Mouse (Mus musculus): ENCODE results near the gene Adamts9. TPM values are rescaled to one million over a fixed set of nuclear protein-coding genes. Genes with fewer than 3 reads are reported as not detected.

Gene Adamts9
- polyA plus RNA-seq, 1 experiment: 1.4 TPM

DNA sequence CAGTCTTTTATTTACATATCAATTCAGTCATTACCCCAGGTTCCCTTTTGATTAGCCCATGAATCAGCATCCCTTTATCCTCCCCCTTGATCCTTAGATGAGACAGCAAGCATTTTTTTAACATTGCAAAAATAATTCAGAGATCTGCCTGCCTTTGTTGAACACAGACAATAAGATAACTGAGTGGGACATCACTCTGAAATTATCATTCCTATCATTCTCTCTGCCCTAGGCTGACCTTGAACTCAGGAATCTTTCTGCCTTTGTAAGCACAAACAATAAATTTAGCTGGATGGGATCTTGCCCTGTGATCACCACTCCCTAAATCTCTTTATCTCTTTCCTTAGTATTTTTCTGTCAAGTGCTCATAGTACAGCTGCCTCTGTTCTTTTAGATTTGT, 209.6 kb downstream of the Adamts9 start:
- TF ChIP-seq CTCF (IDR thresholded peaks at IDR 0.05; ENCODE audit: control insufficient read depth, insufficient read depth, low read length) (no peak), POLR2A (IDR thresholded peaks at IDR 0.05; ENCODE audit: borderline replicate concordance, control insufficient read depth, low read depth, low read length) (no peak)
- Histone ChIP-seq H3K27ac (ENCODE audit: control insufficient read depth, insufficient read depth, low read depth, low read length, poor library complexity) (no peak overlapping the region), H3K4me3 (replicated peaks; ENCODE audit: control insufficient read depth, low read depth, low read length) (no peak overlapping the region), H3K4me1 (ENCODE audit: control insufficient read depth, insufficient read depth, low read length) (no peaks in the 10 kb centered on the region)

- TF ChIP-seq POLR2A (IDR thresholded peaks at IDR 0.05; ENCODE audit: borderline replicate concordance, control insufficient read depth, low read depth, low read length) (no peak), CTCF (IDR thresholded peaks at IDR 0.05; ENCODE audit: control insufficient read depth, insufficient read depth, low read length) (no peak)
- no peak overlapping the region for H3K27ac ChIP-seq (ENCODE audit: control insufficient read depth, insufficient read depth, low read depth, low read length, poor library complexity)
- no peak overlapping the region for H3K4me3 ChIP-seq (replicated peaks; ENCODE audit: control insufficient read depth, low read depth, low read length)
- no peaks in the 10 kb centered on the region for H3K4me1 ChIP-seq (ENCODE audit: control insufficient read depth, insufficient read depth, low read length)
- 46% methylated on average over 7 of the region's 7 CpGs for WGBS
Measured at GRCm38 (mm10) chr6:92728514-92728913, 214.8 kb downstream of the Adamts9 start.

DNA sequence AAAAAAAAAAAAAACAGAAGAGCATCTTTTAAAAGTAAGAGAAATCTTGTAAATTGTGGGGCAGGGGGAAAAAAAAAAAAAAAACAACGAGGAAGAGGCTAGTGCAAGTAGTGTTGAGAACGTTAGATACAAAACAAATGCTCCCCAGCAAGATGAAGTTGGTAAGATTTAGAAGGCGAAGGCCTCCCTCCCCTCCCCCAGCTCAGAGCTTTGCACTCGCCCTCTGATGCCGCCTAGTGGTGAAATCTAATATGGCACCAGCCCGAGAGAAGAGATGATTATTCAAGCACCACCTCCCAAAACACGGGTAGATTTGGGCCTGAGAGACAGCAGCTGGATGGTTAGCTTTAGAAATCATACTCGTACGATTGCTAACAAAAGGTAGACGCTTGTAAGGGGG, 215.2 kb downstream of the Adamts9 start:
- no peaks in the 10 kb centered on the region for H3K4me1 ChIP-seq (ENCODE audit: control insufficient read depth, insufficient read depth, low read length)
- H3K4me3 ChIP-seq (replicated peaks; ENCODE audit: control insufficient read depth, low read depth, low read length): no peak overlapping the region
- TF ChIP-seq CTCF (IDR thresholded peaks at IDR 0.05; ENCODE audit: control insufficient read depth, insufficient read depth, low read length) (peak; percentile 47), POLR2A (IDR thresholded peaks at IDR 0.05; ENCODE audit: borderline replicate concordance, control insufficient read depth, low read depth, low read length) (no peak)
- WGBS: 5% methylated on average over 10 of the region's 10 CpGs
- no peak overlapping the region for H3K27ac ChIP-seq (ENCODE audit: control insufficient read depth, insufficient read depth, low read depth, low read length, poor library complexity)

GRCm38 (mm10) chr6:92727351-92727986, 215.8 kb downstream of the Adamts9 start:
- WGBS: 38% methylated on average over 7 of the region's 7 CpGs
- H3K27ac ChIP-seq (ENCODE audit: control insufficient read depth, insufficient read depth, low read depth, low read length, poor library complexity): no peak overlapping the region
- no peaks in the 10 kb centered on the region for H3K4me1 ChIP-seq (ENCODE audit: control insufficient read depth, insufficient read depth, low read length)
- TF ChIP-seq CTCF (IDR thresholded peaks at IDR 0.05; ENCODE audit: control insufficient read depth, insufficient read depth, low read length): no peak
- no peak for TF ChIP-seq POLR2A (IDR thresholded peaks at IDR 0.05; ENCODE audit: borderline replicate concordance, control insufficient read depth, low read depth, low read length)
- no peak overlapping the region for H3K4me3 ChIP-seq (replicated peaks; ENCODE audit: control insufficient read depth, low read depth, low read length)

DNA sequence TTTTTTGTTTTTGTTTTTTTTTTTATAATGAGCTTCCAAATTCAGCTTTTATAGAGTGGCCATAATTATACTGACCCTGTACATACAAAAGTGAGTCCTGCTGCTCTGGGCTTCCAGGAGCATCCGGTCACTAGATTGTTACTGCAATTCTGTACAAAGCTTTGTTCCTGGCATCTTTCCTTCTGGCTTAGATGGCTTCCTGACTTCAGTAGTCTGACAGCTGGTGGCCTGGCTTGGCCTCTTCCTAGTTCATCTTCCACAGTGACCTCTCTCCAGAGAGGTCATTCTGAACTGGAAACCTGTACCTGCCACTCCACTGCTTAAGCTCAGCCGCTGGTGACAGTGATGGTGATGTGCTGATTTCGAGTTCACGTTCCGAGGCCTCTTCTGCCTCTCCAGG, 217.2 kb downstream of the Adamts9 start:
- H3K4me1 ChIP-seq (ENCODE audit: control insufficient read depth, insufficient read depth, low read length): no peaks in the 10 kb centered on the region
- no peak overlapping the region for H3K27ac ChIP-seq (ENCODE audit: control insufficient read depth, insufficient read depth, low read depth, low read length, poor library complexity)
- no peak for TF ChIP-seq POLR2A (IDR thresholded peaks at IDR 0.05; ENCODE audit: borderline replicate concordance, control insufficient read depth, low read depth, low read length)
- no peak for TF ChIP-seq CTCF (IDR thresholded peaks at IDR 0.05; ENCODE audit: control insufficient read depth, insufficient read depth, low read length)
- WGBS: 69% methylated on average over 5 of the region's 5 CpGs
- H3K4me3 ChIP-seq (replicated peaks; ENCODE audit: control insufficient read depth, low read depth, low read length): no peak overlapping the region

GRCm38 (mm10) chr6:92724394-92724793, 218.9 kb downstream of the Adamts9 start:
- TF ChIP-seq POLR2A (IDR thresholded peaks at IDR 0.05; ENCODE audit: borderline replicate concordance, control insufficient read depth, low read depth, low read length) (no peak), CTCF (IDR thresholded peaks at IDR 0.05; ENCODE audit: control insufficient read depth, insufficient read depth, low read length) (no peak)
- H3K27ac ChIP-seq (ENCODE audit: control insufficient read depth, insufficient read depth, low read depth, low read length, poor library complexity): no peak overlapping the region
- H3K4me3 ChIP-seq (replicated peaks; ENCODE audit: control insufficient read depth, low read depth, low read length): no peak overlapping the region
- WGBS: 66% methylated on average over 2 of the region's 2 CpGs
- H3K4me1 ChIP-seq (ENCODE audit: control insufficient read depth, insufficient read depth, low read length): no peaks in the 10 kb centered on the region

Other genes starting within 250 kb of the Adamts9 start
- 7.2 and 19.2 TPM in 2 replicates for gene Prickle2, start 237.3 kb downstream of the Adamts9 start, polyA plus RNA-seq (2011; ENCODE audit: insufficient read depth, insufficient read length, low replicate concordance, missing spikeins)
- gene A730049H05Rik, start 127.0 kb downstream of the Adamts9 start, polyA plus RNA-seq (2011; ENCODE audit: insufficient read depth, insufficient read length, low replicate concordance, missing spikeins): not detected in 2 replicates
- not detected in 2 replicates for gene Gm15737, start 74.1 kb downstream of the Adamts9 start, polyA plus RNA-seq (2011; ENCODE audit: insufficient read depth, insufficient read length, low replicate concordance, missing spikeins)